Mouse (Mus musculus) left cerebral cortex, adult 9 months (tissue): Measurements from ENCODE around the gene Srrm2.
A peak's percentile ranks its signal among the peaks of the same experiment; 100 is the strongest.

ENCODE experiments used
- DNase-seq, 2 experiments: peaks; one replicate each; pipeline ENCODE4 v3.0.0; 2022; ENCODE audit warnings: low spot score in 2 of 2

Srrm2 gene

DNA sequence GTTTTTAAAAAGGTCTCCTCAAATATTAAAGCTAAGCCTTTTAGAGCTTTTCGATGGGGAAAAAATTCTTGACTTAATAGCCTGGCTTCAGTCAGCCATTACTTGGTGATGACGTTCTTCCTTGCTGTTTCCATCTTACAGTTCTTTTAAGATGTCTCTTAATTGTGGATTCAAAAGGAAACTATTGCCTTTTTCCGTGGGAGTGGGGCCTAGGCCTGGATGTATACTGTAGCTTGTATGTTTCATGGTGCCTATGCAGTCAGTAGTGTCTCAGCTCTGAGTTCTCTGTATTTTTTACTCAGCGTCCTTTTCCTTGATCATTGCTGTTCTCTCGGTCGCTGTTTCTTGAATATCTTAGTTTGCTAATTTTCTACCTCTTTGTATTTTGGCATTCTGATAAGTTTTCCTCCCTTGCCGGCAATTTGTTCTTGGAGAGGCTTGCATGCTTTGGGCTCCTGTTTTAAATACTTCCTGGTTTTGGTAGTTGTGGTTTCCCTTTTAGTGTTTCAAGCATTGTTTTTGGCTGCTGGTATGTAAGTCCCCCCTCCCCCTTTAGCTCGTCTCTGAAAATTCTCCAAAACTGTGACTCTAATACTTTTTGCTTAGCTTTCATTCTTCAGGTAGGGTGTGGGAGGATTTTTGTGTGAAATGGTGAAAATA lies 14.2 kb downstream of the Srrm2 start:
- no peak for DNase-seq

DNA sequence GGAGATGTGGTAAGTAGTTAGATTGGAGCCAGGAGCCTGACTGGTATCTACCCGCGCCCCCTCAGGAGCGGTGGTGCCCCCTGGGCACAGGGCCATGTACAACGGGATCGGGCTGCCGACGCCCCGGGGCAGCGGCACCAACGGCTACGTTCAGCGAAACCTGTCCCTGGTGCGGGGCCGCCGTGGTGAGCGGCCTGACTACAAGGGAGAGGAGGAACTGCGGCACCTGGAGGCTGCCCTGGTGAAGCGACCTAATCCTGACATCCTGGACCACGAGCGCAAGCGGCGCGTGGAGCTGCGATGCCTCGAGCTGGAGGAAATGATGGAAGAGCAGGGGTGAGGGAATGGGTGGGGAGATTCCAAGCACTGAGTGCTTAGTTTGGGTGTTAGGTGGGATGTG lies 16.5 kb downstream of the Srrm2 start:
- DNase-seq: no peak

DNA sequence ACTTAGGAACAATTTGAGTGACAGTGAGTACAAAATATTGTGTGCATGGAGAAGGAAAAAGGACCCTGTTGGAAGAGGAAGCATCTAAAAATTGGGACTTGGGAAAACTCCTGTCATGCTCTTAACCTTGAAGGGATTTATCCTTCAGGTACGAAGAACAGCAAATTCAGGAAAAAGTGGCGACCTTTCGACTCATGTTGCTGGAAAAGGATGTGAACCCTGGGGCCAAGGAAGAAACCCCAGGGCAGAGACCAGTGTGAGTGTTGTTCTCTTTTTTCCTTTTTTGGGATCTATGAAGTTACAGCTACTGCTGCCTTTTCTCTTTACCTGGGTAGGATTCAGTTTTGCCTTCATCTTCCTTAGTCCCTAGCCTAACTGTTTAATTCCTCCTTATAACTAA lies 17.6 kb downstream of the Srrm2 start:
- DNase-seq: no peak

DNA sequence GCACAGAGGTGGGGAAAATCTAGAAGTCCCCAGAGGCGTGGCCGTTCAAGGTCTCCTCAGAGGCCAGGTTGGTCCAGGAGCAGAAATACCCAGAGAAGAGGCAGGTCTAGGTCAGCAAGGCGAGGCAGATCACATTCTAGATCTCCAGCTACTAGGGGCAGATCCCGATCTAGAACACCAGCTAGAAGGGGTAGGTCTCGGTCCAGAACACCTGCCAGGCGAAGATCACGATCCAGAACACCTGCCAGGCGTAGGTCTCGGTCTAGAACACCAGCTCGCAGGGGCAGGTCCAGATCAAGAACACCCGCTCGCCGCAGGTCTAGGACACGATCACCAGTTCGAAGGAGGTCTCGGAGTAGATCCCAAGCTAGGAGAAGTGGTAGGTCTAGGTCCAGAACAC lies 25.3 kb downstream of the Srrm2 start:
- DNase-seq: no peak

DNA sequence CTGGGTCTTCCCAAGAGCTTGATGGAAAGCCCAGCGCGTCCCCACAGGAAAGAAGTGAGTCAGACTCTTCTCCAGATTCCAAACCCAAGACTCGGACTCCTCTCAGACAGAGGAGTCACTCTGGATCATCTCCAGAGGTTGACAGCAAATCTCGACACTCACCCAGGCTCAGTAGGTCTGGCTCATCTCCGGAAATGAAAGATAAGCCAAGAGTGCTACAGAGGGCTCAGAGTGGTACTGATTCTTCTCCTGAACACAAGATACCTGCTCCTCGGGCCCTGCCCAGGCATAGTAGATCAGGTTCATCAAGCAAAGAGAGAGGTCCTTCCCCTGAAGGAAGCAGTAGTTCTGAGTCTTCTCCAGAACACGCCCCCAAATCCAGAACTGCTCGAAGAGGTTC lies 28.2 kb downstream of the Srrm2 start:
- DNase-seq: no peak

DNA sequence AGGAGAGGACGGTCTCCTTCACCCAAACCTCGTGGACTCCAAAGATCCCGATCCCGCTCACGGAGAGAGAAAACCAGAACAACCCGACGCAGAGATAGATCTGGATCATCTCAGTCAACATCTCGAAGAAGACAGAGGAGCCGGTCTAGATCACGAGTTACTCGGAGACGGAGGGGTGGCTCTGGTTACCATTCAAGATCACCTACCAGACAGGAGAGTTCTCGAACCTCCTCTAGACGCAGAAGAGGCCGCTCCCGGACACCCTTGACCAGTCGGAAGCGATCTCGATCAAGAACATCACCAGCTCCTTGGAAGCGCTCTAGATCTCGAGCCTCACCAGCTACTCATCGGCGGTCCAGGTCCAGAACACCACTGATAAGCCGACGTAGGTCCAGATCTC lies 28.9 kb downstream of the Srrm2 start:
- DNase-seq: no peak

DNA sequence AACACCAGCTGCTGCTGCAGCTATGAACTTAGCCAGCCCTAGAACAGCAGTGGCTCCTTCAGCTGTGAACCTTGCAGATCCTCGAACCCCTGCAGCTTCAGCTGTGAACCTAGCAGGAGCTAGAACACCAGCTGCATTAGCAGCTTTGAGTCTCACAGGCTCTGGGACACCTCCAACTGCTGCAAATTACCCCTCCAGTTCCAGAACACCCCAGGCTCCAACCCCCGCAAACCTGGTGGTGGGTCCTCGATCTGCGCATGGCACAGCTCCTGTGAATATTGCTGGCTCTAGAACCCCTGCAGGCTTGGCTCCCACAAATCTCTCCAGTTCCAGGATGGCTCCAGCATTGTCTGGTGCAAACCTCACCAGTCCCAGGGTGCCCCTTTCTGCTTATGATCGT lies 30.4 kb downstream of the Srrm2 start:
- DNase-seq: no peak

DNA sequence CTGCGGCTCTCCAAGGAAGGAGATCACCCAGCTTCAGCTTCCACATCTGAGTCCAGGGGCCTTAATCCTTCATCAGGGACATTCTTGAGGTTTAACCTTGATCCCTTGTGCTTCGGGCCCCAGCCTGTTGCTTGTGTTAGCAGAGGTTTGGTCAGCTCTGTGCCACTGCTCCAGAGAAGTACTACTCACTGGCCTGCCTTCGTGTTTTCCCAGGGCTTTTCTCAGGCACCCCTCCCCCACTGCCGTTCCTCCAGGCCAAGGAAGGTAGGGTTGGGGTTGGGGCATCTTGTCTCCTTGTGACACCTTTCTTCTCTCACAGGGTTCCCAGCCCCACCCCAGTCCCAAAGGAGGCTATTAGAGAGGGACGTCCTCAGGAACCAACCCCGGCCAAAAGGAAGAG lies 31.8 kb downstream of the Srrm2 start:
- no peak for DNase-seq

DNA sequence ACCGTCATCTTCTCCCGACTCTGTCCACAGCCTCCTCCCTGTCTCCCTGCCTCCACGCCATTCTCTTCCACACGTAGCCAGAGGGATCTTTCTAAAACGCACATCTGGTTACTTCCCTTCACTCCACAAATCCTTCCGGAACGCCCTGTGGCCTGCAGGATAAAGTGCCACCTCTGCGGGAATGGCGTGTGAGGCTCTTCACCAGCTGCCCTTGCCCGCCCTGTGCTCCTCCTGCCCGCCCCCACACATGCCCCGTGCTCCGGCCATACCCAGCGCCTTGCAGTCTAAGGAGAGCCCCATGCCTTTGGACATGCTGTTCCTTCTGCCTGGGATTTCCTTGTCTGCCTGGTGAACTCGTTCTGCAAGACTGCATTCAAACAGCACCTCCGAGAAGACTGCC lies 32.7 kb downstream of the Srrm2 start:
- no peak for DNase-seq

DNA sequence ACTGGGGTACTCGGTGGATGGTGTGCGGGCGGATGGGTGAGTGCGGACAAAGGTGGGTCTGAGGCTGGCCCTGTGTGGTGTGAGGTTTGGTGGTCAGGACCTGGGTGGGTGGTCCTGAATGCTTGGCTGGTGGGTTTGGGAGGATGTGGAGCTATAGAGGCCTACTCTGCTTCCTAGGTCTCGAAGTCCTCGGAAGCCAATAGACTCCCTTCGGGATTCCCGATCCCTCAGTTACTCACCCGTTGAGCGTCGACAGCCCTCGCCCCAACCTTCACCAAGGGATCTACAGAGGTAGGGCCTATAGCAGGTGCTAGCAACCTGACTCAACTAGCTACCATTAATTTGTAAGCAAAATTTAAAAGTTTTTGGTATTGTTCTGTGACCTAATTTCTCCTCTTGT lies 33.3 kb downstream of the Srrm2 start:
- no peak for DNase-seq

DNA sequence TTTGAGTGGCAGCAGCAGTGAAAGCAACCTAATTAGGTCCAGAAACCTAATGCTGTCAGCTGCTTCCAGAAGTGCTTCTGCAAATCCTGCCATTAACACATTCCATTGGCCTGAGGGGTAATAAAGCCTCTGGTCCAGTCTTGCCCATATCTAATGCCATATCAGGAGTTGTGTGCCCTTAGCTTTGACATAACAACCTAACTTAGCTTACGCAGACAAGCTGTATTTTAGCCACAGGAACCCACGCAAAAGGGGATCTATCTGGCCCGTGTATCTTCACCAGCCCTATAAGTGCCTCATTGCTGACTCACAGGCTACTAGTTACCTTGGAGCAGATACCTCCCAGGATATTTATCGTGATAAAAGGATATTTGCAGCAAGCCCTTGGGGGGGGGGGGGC lies 35.3 kb downstream of the Srrm2 start:
- DNase-seq: no peak

DNA sequence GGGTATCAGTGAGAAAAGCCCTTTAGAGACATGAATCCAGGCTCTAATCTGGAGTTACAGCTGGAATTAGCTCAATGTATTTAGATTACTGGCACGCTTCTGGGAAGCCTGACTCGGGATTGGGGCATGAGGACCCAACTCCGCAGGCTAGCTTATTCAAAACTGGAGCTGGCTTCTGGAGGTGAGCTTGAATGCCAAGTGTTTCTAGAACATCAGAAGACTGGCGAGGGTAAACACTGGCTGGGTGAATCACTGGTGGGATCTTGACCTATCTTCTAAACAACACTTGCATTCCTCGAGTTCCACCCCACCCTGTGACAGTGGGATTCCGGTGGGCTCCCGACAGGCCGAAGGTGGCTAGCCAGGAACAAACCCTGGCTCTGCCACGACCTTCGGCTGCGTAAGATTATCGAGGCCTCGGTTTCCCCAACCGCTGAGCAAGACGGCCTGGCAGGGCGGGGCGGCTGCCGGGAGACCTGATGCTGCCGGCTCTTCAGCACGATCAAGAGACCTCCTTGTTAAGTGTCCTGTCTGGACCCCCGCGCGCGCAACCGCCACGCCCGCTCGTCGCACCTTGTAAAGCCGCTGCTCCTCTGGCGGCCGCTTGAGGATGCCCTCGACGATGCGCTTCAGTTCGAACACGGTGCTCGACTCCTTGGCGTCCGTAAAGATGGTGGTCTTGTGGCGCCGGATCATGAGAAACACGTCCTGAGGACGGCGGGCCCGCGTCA lies 38.1 kb downstream of the Srrm2 start:
- peak in 1 of 2 experiments; percentile 60 for DNase-seq

DNA sequence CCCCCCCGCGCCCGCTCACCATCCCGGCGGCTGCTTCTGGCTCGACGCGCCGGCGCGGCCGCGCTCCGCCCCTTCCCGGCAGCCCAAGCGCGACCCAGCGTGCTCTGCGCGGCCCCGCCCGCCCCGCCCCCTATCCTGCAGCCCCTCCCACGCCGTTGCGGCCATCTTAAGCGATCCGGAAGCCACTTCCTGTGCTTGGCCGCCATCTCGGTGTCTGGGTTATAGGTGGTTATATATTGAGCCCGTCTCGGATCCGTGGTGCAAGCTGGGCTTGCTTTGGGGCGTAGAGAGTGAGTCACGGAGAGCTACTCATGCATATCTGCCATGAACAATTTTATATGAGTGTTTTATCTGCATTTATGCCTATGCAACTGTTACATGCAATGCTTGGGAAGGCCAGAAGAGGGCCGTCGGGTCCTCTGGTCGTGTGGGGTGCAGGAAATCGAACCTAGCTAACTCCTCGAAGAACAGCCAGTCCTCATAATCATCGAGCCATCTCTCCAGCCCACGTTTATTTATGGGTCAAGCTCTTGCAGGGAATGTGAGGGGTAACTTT lies 38.8 kb downstream of the Srrm2 start, which contains the start of gene Elob:
Gene Elob, minus strand, starts transcription at position 73 of the 556 bp plus-strand sequence.
- peak; percentile 62 to 86 for DNase-seq

DNA sequence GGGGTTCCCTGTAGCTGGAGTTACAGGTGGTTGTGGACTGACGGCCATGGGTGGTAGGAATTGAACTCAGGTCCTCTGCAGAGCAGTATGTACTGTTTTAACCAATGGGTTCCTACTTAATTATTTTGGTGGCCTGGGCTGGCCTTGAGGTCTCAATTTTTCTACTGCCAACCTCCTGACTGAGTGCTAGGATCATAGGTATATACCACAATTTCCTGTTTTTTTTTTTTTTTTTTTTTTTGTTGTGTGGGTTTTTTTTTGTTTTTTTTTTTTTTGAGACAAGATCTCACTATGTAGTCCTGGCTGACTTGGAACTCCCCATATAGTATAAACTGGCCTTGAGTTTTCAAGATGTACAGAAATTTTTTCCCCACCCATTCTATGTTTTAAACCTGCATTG lies 40.9 kb downstream of the Srrm2 start:
- no peak for DNase-seq

DNA sequence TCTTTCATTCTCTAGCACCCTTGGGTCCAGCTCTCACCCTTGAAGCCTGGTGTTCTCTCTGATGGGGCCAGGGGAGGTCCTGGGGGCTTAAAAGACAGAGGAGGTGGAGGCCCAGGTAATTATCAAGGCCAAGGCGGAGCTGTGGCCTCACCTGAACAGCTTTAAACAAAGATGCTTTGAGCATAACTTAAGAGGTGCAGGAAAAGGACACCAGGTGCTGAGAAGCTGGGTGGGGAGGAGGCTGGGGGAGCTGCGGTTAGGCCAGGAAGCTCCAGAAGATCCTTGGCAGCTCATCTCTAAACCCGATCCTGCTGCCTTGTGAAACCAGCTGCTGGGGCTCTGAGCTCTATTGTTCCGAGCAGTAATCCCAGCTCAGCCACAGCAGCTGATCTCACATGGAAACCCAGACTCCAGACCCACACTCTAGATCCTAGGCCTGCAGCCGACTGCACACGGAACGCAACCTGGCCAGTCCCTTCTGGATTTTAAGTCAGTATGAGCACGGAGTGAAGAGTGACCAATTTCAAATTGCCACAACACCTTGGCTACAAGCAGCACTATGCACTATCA lies 45.8 kb downstream of the Srrm2 start, which contains the start of gene Prss33:
Gene Prss33, minus strand, starts transcription at position 51 of the 570 bp plus-strand sequence.
- no peak for DNase-seq

DNA sequence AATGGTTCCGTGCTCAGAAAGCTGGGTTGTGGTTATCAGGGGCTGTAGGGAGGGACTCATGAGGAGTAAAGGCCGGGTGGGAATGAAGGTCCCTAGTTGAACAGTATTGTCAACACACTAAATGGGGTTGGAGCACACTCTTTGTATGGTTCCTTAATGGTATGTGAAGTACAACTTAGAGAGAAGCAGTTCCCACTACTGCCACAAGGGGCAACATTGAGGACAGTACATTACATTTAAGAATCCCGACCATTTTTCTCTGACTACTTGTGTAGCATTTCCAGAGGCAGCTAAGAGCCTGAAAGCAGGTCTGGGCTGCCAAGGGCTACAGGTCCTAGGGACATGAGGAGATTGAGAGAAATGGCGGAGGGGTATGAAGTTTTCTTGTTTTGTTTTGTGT lies 50.8 kb downstream of the Srrm2 start:
- peak in 1 of 2 experiments; percentile 63 for DNase-seq

DNA sequence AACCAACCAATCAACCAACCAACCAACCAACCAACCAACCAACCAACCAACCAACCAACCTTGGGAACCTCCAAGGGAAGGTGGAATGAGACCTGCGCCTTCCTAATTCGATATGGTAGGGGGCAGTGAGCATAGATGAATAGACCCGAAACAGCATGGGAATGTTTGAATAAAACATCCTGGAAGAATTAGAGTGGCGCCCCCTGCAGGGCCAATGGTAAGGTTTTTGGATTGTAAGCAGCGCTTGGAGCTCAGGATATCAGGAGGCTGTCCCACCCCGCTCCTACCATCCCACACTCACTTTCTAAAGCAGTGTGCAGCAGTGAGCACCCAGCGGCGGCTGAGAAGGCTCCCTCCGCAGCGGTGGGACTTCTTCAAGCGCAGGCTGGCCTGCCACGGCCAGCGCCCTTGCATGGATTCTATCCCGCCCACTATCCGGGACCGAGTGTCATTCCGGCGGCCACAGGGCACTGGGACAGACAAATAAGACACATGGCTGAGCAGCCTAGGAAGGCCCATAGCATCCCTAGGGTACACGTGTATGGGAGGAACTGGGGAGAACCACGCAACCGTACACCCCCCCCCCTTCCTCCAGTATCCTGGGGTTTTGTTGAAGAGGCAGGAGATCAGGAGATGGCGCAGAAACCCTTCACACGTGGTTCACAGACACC lies 52.9 kb downstream of the Srrm2 start:
- DNase-seq: no peak

DNA sequence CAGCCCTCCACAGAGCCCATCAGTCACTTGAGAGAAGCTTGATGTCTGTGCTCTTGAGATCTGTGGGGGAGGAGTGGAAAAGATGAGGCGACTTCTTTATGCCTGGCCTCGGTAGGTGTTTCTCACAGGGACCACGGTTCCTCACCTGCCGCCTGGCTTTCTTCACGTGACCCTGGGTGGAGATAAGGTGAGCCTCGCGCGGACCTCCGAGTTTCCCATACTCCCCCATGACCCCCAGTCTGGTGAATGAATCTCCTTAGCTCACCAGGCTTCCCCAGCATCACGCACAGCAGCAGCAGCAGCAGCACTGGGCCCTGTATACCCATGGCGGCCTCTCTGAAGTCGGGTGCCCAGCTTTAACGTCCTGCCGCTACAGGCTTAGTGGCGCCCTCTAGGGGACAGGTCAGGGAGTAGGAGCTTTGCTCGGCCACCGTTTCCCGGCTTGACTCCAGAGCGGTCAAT lies 53.5 kb downstream of the Srrm2 start, which contains the start of the genes Prss32 and Prss41:
Gene Prss32, plus strand, starts transcription at position 44 of the 462 bp plus-strand sequence.
Gene Prss41, minus strand, starts transcription at position 361 of the 462 bp plus-strand sequence.
- DNase-seq: no peak

DNA sequence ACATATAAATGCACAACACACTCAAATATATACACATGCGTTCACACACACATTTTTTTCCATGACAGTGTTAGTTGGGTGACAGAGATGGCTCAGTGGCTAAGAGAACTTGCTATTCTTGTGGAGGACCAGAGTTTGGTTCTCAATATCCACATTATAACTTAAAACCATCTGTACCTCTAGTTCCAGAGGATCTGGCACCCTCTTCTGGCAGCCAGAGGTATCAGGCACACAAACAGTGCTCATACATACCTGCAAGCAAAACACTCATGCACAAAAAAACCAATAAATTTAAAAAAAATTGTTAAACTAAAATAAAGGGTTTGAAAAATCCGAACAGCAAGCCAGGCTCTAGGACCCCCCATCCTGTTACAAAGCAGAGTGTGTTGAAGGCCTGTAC lies 59.7 kb downstream of the Srrm2 start:
- no peak for DNase-seq

DNA sequence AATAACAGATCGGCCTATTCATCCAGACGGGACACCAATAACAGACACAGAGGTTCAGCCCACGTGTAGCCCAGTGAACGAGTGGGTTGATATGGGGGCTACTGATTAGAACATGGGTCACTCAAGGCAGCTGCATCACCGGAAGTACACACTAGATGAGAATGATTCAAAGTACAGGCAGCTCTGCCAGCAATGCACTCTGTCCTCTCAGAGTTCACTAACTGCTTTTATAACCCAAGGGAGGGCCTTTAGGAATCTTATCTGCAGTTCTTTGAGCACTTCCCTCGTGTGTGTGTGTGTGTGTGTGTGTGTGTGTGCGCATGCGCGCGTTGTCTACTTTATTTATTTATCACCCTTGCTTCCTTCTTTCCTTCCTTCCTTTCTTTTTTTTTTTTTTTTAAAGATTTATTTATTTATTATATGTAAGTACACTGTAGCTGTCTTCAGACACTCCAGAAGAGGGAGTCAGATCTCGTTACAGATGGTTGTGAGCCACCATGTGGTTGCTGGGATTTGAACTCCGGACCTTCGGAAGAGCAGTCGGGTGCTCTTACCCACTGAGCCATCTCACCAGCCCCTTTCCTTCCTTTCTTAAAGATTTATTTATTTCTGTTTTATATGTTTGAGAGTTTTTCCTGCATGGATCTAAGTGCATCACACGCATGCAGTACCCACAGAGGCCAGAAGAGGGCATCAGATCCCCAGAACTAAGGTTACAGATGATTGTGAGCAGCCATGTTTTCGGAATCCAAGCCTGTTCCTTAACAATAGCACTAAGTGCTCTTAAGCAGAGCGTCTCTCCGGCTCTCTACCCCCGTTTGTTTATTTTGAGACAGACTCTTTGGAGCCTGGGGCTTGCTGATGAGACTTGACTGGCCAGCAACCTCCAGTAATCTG lies 60.8 kb downstream of the Srrm2 start:
- DNase-seq: peak in 1 of 2 experiments; percentile 66

DNA sequence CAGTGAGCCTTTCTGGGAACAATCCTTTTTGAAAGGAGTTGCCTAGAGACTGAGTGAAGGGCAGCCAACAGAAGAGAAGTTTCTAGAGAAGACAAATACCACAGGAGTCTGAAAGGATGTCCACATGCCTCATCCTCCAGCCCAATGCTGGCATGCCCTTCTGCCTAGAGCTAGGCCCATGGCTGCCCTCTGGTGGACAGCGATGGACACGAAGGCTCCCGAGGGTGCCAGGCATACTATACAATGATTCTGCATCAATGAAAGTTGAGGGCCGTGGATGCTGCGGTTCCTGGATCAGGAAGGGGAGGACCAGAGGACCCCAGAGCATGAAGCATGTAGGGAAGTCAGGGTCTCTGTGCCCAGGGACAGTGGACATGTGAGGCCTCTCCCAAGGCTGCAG lies 63.0 kb downstream of the Srrm2 start:
- no peak for DNase-seq
